Mouse (Mus musculus): Measurements from ENCODE around the gene Zfp672.
"Not testable (repeated sequence)": the region's sequence is repeated elsewhere in the genome, so short reads cannot be mapped to it uniquely, and the experiment has no call there.

Gene Zfp672

GRCm38 (mm10) chr11:58324614-58325229 is 5.4 kb downstream of the Zfp672 start:
- no peak for DNase-seq (ENCODE audit: low spot score in 2 of 2)

- DNase-seq (ENCODE audit: low spot score in 2 of 2), result no peak
Measured at GRCm38 (mm10) chr11:58323570-58324340, 6.4 kb downstream of the Zfp672 start.

- peak; percentile 96 to 97 for DNase-seq (ENCODE audit: low spot score in 2 of 2)
Measured at GRCm38 (mm10) chr11:58322824-58323569, 7.1 kb downstream of the Zfp672 start.

DNA sequence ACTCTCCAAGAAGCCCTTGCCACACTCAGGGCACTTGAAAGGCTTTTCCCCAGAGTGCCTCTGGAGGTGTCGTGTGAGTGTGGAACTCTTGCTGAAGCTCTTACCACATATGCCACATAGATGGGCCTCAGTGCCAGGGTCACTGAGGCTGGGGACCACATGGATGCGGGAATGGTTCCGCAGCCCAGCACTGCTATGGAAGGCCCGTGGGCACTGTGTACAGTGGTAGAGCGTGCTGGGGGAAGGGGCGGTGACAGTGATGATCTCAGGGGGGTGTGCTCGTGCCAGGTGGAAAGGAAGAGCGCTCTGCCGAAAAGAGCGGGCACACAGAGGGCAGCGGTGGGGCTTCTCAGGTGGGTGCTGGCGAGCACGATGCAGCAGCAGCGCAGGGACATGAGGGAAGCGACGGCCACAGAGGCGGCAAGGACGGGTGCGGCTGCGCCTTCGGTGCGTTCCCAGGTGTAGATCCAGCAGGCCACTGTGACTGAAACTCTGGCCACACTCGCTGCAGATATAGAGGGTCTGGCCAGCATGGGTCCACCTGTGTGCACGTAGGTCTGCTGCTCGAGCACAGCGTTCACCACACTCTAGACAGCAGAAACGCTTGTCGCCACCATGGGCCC is 13.3 kb downstream of the Zfp672 start:
- no peak for DNase-seq (ENCODE audit: low spot score in 2 of 2)

GRCm38 (mm10) chr11:58316344-58316743 is 13.8 kb downstream of the Zfp672 start:
- no peak for DNase-seq (ENCODE audit: low spot score in 2 of 2)

DNA sequence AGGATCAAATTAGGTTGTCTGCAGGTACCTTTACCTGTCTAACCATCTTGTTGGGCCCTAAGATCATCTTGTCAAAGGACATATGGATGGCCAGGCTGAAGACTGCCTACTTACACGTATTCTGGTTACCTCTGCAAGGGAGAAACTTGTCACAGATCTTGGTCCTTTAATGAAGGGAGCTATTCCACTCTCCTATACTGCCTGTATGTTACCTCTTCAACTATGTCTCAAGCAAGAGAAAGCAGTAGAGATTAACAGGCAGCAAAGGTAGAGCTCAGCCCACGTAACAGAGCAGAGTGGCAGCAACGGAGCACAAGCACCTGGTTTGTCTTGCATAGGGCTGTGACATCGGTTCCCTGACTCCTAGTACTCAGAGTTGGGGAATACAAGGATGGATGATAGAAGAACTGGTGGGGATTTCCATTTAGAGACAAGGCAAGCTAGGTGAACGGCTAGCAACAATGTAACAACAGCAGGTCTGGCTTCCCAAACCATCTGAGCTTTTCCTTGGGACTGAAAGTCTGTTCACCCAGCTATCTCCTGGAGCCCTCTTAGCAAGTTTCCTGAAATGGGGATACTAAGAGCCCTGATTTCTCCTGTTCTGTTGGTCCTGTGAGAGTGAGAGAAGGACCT is 14.5 kb downstream of the Zfp672 start:
- no peak for DNase-seq (ENCODE audit: low spot score in 2 of 2)

DNA sequence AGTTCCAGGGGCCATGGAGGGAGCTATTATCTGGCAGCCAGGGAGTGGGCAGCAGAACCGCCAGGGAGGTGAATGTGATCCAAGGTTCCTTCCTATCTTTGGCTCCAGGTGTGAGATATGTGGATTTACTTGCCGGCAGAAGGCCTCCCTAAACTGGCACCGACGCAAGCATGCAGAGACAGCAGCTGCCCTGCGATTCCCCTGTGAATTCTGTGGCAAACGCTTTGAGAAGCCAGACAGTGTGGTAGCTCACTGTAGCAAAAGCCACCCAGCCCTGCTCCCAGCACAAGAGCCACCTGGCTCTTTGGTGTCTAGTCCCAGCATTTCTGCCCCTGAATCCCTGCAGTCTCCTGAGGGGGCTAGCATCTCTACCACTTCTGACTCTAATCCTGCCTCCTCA is 16.1 kb downstream of the Zfp672 start:
- no peak for DNase-seq (ENCODE audit: low spot score in 2 of 2)

- no peak for DNase-seq (ENCODE audit: low spot score in 2 of 2)
Measured at GRCm38 (mm10) chr11:58308661-58309060, 21.5 kb downstream of the Zfp672 start.

- DNase-seq (ENCODE audit: low spot score in 2 of 2), result peak in 1 of 2 experiments; percentile 39
Measured at GRCm38 (mm10) chr11:58307411-58308080, 22.6 kb downstream of the Zfp672 start.

GRCm38 (mm10) chr11:58306860-58307308 is 23.3 kb downstream of the Zfp672 start, which contains the start of gene Zfp692:
Zfp692 (plus strand) TSS chr11:58307069.
- peak; percentile 70 to 84 for DNase-seq (ENCODE audit: low spot score in 2 of 2)

DNA sequence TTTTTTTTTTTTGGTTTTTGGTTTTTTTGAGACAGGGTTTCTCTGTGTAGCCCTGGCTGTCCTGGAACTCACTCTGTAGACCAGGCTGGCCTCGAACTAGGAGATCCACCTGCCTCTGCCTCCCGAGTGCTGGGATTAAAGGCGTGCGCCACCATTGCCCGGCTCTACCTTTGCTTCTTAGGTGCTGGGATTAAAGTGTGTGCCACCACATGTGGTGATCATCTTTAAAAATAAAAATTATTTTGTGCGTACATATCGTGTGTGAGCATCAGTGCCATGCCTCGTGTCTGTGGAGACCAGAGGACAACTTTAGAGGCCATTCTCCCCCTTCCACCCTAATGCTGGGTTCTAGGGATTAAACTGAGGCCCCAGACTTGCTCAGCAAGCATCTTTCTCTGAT is 24.8 kb downstream of the Zfp672 start:
- DNase-seq (ENCODE audit: low spot score in 2 of 2), result not testable (repeated sequence)

DNA sequence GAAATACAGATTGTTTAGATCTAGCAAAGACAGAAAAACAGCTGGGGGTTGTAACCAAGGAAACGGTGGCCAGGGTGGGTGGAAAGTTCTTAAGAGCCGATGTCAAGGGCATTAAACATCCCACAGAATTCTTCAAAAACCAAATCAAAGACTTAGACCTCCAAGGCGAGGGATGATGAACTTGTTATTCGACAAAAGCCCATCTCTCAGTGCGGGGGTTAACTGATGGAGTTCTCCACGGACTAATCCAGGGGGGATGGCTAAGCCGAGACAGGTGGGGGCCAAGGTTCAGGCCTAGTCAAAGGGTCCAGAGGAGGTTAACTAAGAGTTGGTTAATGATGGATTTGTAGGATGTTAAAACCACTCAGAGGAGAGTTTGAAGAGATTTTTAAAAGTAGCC is 26.5 kb downstream of the Zfp672 start:
- no peak for DNase-seq (ENCODE audit: low spot score in 2 of 2)

DNA sequence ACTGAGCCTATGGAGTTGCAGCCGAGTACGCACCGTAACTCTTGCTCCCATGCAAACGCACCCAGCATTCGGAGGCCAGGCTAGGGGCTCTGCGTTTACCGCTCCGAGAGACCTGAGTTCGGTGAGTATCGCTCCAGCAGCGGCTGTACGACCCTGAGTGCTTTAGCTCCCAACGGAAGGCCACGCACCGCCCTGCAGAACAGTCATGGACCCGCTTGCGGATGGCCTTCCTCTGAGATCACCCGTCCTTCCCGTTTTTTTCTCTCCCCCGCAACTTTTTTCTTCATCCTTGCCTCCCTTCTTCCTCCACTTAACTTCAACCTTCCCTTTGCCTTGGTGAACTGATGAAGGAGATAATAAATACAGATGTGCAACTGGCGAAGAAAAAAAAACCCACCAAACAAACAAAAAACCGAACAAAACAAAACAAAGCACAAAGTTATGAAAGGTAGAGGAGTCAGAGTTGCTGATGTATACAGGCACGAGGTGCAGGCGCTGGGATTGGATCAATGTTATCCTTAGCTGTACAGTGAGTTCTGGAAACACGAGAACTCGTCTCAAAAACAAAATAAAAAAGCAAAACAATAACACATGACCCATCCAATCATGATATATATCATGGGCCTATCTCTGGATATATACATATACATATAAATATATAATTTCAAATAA is 27.2 kb downstream of the Zfp672 start:
- DNase-seq (ENCODE audit: low spot score in 2 of 2), result no peak

DNA sequence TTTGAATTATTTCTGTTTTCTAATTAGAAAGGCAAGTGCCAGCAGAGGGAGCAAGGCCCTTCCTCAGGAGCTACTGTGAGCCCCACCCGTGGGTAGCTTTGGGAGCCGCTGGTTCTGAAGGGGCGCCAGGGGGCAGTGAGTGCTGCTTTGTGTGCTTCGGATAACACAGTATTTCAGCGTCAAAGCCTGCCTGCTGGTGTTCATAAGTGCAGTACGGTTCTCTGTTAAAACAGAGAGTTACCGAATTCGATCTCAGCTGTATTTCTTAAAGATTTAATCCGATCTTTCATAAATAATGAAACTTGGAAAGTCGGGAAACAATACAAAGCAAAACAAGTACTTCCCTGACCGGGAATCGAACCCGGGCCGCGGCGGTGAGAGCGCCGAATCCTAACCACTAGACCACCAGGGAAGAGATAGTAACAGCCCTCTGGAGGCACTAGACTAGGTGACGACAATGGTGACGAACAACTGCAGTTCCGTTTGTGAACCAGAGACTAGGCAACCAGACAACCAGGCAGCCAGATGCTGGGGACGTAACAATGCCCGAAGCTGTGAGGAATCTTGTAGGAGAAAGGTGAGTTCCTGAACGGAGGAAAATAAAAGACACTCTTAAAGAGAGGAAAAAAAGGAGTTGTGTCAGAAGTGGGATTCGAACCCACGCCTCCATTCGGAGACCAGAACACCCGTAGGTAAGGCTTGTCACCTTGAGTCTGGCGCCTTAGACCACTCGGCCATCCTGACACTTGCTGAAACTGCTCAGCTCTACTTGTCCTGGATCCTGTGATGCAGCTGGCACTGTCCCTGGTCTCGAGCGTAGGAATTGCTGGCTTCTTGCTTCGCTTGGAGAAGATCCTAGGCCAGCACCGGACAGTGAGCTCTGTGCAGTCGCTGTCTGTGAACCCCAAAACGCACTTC is 28.0 kb downstream of the Zfp672 start:
- peak; percentile 96 to 97 for DNase-seq (ENCODE audit: low spot score in 2 of 2)

- peak; percentile 65 for DNase-seq (ENCODE audit: low spot score in 2 of 2)
Measured at GRCm38 (mm10) chr11:58301057-58301456, 29.1 kb downstream of the Zfp672 start.

GRCm38 (mm10) chr11:58297396-58297795 is 32.7 kb downstream of the Zfp672 start:
- DNase-seq (ENCODE audit: low spot score in 2 of 2), result no peak

DNA sequence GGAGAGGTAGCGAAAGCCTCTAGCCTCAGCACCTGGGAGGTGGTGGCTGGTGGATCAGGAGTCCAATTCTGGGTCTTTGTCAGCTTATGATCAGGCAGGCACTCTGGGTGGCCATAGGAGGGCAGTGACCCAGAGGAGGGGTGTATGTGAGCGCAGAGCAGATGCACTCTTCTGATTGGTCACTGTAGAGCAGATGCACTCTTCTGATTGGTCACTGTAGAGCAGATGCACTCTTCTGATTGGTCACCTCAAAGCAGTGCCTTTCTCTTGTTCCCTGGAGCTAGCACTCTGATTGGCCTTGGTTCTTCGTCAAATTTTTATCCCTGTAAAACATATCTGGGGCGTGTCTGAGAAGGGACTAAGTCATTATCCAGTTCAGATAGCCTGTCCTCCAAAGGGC is 37.3 kb downstream of the Zfp672 start:
- DNase-seq (ENCODE audit: low spot score in 2 of 2), result no peak

DNA sequence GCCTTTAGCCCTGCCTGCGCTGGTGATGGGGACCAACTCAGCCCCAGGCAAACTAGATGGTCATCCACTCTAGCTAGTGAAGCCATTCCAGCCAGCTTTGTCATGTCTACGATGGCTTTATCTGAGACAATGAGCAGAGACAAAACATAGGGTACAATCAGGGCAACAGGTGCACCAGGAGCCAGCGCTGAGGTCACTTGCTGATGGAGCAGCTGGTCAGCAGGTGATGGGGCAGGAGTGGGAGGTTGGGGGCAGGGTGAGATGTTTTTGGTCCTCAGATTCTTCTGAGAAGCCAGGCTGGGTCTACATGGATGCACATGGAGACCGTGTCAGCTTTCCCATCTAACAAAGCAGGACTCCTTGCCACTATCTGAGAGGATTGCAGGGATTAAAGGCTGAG is 39.3 kb downstream of the Zfp672 start:
- DNase-seq (ENCODE audit: low spot score in 2 of 2), result no peak

GRCm38 (mm10) chr11:58289992-58290682 is 40.0 kb downstream of the Zfp672 start:
- peak; percentile 76 to 88 for DNase-seq (ENCODE audit: low spot score in 2 of 2)

Measured in natural killer cell, adult 2 months (primary cell).